Mouse (Mus musculus) ovary, postnatal 14 days (tissue): ENCODE results near the gene Gp1bb.

Source experiments
- DNase-seq: peaks from one replicate; pipeline ENCODE4 v3.0.0; 2022; ENCODE audit warnings: low spot score

The Gp1bb gene

GRCm38 (mm10) chr16:18628206-18628947 lies 6.2 kb upstream of the Gp1bb start:
- no peak for DNase-seq

DNA sequence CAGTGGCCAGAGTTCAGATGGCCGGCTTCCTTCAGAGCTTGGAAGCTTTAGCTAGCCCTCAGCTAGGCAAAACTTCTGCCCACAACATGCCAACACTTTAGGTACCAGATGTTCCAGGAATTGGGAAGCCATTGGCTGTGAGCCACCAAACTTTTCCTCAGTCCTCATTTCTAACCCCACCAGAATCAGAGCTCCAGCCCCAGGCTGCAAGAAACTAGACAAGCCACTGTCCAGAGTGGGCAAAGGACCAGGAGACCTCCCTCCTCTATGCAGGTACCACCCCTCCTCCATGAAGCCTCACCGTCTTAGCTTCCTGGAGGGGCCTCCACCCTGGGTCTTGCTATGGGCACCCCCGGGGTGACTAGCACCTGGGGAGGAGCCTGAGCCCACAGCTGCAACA lies 5.0 kb upstream of the Gp1bb start:
- no peak for DNase-seq

GRCm38 (mm10) chr16:18626376-18626878 lies 4.2 kb upstream of the Gp1bb start, which contains the start of gene Gm49601:
Gene Gm49601, minus strand, starts transcription at chr16:18626427.
- peak; percentile 78 for DNase-seq

GRCm38 (mm10) chr16:18625791-18626311 lies 3.6 kb upstream of the Gp1bb start:
- no peak for DNase-seq

DNA sequence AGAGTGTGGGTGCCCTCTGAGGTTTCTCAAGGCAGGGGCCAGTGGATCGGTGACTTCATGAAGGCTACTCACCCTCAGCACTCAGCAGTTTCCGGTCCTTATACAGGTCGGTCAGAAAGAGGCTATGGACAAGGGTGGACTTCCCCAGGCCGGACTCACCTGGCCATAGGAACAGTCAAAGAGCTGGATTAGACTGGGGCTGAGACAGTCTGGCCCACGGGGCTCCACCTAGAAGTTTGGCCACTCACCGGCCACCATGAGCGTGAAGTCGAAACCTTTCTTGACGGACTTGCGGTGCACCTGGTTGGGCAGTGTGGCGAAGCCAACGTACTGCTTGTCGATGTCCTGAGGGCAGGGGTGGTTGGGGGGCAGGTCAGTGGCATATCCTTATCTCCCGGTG lies 2.9 kb upstream of the Gp1bb start:
- no peak for DNase-seq

DNA sequence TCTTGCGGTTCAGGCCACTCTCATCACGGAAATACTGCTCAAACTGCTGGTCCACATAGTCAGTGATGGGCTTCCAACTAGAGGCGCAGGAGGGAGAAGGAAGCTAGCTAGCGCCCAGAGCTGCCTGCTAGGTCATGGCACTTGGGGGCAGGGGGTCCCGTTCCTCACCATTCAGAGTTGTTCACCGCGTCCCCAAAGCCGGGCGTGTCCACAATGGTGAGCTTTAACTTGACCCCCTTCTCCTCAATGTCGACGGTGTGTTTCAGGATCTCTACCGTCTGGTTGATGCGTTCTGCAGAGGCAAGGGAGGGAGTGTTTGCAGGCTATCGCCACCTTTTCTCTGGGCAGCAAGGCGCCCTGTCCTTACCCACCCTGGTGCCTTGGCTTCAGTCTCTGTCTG lies 2.4 kb upstream of the Gp1bb start:
- DNase-seq = no peak

DNA sequence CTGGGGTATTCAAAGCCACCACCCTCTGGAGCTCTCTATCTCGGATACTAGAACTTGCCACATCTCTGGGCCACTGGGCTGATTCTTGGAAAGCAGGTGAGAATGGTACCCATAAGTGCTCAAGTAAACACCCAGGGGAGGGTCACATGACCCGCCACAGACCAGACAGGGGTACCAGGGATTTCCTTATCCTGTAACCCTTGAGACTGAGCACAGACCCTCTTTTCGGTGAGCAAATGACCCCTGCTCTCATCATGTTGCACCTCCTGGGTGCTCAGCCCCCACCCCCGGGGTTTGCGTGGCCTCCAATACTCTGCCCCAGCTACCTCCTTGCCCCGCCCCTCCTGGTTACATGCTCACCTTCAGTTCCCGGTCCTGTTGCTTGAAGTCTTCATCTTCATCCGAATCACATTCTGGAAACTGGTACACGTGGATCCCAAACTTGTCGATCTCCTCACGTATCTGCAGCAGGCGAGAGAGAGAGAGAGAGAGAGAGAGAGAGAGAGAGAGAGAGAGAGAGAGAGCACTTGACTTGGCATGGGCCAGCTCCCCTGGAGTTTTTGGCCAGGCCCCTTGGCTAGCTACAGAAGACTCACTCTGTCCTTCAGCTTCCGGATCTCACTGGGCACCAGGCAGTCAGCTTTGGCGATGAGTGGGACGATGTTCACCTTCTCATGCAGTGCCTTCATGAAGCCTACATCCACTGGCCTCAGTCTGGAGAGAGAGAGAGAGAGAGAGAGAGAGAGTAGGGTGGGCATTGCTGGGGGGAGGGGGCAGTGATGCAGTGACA lies 1.7 kb upstream of the Gp1bb start:
- DNase-seq = no peak

GRCm38 (mm10) chr16:18622916-18623750 lies 930 bp upstream of the Gp1bb start:
- DNase-seq = no peak

DNA sequence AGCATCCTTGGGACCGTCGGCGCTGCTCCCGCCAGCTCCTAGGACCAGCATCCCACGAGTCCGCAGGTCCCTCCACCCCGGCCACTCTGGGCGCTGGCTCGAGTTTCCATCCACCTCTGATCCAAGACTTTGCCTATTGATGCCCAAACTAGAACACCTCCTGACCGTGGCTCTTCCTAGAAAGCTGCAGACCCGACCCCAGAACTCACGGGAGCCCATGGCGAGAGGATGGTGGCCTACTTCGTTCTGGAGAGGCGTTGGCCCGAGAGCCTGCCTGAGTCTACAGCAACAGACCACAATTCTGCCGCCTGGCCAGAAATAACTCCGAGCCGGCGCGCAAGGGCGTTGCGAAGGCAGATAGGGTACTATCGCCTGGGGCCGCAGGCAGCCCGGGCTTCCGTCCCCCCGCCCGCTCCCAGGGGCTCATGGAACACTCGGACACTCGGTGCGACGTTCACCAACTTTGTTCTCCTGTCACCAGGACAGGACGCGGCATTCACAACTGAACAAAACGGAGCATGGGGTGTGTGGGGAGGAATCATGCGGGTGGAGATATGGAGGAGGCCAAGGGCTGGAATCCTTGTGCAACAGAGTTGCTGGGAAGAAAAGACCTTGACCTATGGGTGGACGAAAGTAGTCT lies 721 bp downstream of the Gp1bb start:
- DNase-seq = no peak

- no peak for DNase-seq
These were observed 1.4 kb downstream of the Gp1bb start for GRCm38 (mm10) chr16:18620601-18621361.

DNA sequence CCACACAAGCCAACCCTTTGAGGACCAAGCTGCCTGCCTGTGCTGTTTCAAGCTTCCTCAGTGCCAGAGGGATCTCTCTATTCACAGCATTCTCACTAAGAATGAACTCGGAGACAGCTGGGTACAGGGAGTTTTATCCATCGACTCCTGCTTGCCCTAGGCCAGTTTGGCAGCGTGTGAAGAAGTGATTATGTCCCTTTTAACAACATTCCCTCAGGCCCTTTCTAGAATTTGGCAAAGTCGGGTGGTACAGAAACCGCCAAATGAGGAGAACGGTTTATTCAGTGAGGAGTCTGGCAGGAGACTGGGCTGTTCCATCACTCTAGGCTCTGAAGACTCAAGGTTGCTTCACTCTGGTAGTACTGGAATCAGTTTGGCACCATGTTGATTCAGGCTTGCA lies 2.0 kb downstream of the Gp1bb start:
- no peak for DNase-seq

GRCm38 (mm10) chr16:18619110-18619509 lies 3.1 kb downstream of the Gp1bb start:
- DNase-seq = no peak

DNA sequence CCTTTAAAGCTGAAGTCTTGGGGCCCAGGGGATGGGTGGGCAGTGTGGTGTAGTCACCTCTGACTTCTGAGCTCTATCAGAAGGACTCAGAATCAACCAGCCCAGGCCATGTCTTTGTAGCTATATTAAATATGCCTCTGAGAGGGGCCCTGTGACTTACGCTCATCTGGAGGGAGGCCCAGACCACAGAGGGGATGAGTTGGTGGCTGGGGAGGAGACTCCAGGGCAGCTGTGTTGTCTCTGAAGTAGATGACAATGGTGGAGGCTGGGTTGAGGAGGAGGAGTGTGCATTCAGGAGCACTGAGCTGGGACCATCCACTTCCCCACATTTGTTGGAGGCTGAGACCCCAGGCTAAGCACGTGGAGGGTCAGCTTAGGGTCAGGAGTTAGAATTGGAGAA lies 3.9 kb downstream of the Gp1bb start:
- DNase-seq = no peak

- DNase-seq = peak; percentile 89
These were observed 4.7 kb downstream of the Gp1bb start for GRCm38 (mm10) chr16:18617370-18618065.

- DNase-seq = no peak
These were observed 8.9 kb downstream of the Gp1bb start for GRCm38 (mm10) chr16:18613301-18613700.

DNA sequence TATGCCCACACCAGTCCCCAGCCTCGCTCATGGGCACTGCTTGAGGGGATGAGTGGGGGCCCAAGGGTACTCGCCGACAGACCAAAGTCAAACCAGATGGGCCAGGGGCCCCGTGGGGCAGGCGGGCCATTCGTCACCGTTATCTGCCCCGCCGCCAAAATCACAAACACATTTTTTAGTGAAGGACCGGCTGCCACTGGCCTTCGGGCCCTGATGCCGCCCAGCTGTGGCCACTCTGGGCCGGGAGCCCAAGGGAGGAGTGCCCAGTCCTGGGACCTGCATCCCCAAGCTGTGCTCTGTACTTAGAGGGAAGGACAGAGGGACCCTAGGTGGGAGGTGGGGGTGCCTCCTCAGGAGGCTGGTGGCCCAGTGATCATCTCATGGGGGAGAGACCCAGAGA lies 10.5 kb downstream of the Gp1bb start:
- DNase-seq = no peak

- no peak for DNase-seq
These were observed 13.1 kb downstream of the Gp1bb start for GRCm38 (mm10) chr16:18609099-18609498.

- no peak for DNase-seq
These were observed 14.0 kb downstream of the Gp1bb start for GRCm38 (mm10) chr16:18608226-18608625.

- no peak for DNase-seq
These were observed 16.5 kb downstream of the Gp1bb start for GRCm38 (mm10) chr16:18605705-18606104.

GRCm38 (mm10) chr16:18604267-18604701 lies 17.9 kb downstream of the Gp1bb start:
- DNase-seq = no peak
